Mouse (Mus musculus): ENCODE data around the gene Sox6. TPM values are rescaled to one million over a fixed set of nuclear protein-coding genes. Genes with fewer than 3 reads are reported as not detected.

Gene Sox6
- polyA plus RNA-seq, 1 experiment from 2014 or later, result 33.0 TPM

DNA sequence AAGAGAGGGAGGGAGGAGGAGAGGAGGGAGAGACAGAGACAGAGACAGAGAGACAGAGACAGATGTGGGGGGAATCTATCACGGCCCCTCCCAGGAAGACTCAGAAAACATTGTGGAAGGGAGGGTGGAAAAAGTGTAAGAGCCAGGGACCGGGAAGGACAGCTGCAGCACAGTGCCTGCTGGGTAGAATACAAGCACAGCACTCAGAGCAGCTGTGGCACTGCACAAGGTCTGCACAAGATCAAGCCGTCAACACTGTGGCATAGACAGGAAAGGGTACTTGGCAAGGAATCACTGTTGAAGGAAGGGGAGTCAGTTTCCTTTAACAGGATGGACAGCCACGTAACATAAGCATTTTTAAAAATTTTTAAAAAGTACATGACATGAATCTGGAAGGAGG, 258.4 kb downstream of the Sox6 start:
- no peak for DNase-seq (ENCODE audit: low spot score)
- Histone ChIP-seq H3K9me3 (ENCODE audit: control insufficient read depth, low read length) (no peaks in the 10 kb centered on the region), H3K4me3 (ENCODE audit: low read depth, low read length) (no peak overlapping the region), H3K27me3 (replicated peaks; ENCODE audit: control insufficient read depth, insufficient read depth, low read length) (no peaks in the 10 kb centered on the region), H3K27ac (ENCODE audit: low read depth) (no peak overlapping the region), H3K9ac (ENCODE audit: low read length) (no peak overlapping the region), H3K4me2 (ENCODE audit: low read length) (no peak overlapping the region), H3K36me3 (ENCODE audit: control insufficient read depth, insufficient read depth, low read length) (no peaks in the 10 kb centered on the region), H3K4me1 (replicated peaks; ENCODE audit: control insufficient read depth, insufficient read depth, low read length) (0 out of 2 replicates have a peak, but pooled peaks cover 3% of the 10 kb centered on the region)
- ATAC-seq (replicated peaks; ENCODE audit: low FRiP score, low TSS enrichment, low read depth), result no peak
- 71% methylated on average over 4 of the region's 4 CpGs for WGBS

DNA sequence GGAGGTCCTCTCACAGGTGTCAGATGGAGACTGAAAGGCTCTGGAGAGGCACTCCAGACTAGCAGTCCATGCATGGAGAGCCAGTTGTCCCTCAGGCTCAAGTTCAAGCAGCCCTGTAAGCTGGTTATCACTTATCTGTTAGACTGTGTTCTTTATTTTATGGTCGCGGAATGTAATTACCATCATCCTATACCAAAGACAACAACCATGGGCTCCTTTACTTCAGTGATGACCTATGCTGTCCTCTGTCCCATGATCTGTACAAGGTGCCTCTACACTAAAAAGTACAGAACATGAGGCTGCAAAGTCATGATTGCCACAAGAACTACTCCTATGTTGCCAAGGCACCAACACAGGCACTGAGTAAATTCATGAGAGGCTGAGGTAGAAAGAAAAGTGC, 259.1 kb downstream of the Sox6 start:
- H3K9ac ChIP-seq (ENCODE audit: low read length), result no peak overlapping the region
- no peak overlapping the region for H3K27ac ChIP-seq (ENCODE audit: low read depth)
- no peaks in the 10 kb centered on the region for H3K36me3 ChIP-seq (ENCODE audit: control insufficient read depth, insufficient read depth, low read length)
- no peaks in the 10 kb centered on the region for H3K9me3 ChIP-seq (ENCODE audit: control insufficient read depth, low read length)
- 88% methylated on average over 2 of the region's 2 CpGs for WGBS
- H3K4me3 ChIP-seq (ENCODE audit: low read depth, low read length), result no peak overlapping the region
- 0 out of 2 replicates have a peak, but pooled peaks cover 3% of the 10 kb centered on the region for H3K4me1 ChIP-seq (replicated peaks; ENCODE audit: control insufficient read depth, insufficient read depth, low read length)
- ATAC-seq (replicated peaks; ENCODE audit: low FRiP score, low TSS enrichment, low read depth), result no peak
- H3K27me3 ChIP-seq (replicated peaks; ENCODE audit: control insufficient read depth, insufficient read depth, low read length), result no peaks in the 10 kb centered on the region
- DNase-seq (ENCODE audit: low spot score), result no peak
- H3K4me2 ChIP-seq (ENCODE audit: low read length), result no peak overlapping the region

DNA sequence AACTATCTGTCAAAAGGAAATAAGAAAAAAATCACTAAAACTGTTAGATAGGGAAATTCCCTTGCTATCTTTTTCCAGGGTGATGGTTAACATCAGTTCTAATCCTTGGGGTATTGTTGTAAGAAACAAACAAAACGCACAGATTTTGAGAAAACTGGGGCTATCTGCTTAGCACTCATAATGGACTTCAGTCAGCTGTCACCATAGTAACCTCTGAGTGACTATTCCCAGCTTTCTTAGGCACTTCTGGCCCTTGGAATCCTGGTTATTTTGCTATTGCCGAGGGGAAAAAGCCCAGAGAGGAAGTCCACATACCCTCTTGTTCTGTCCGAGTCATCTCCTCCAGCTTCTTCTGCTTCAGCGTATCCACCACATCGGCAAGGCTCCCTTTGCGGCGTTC, 261.9 kb downstream of the Sox6 start:
- ATAC-seq (replicated peaks; ENCODE audit: low FRiP score, low TSS enrichment, low read depth), result no peak
- no peak overlapping the region for H3K9ac ChIP-seq (ENCODE audit: low read length)
- no peak for DNase-seq (ENCODE audit: low spot score)
- no peak overlapping the region for H3K4me2 ChIP-seq (ENCODE audit: low read length)
- H3K9me3 ChIP-seq (ENCODE audit: control insufficient read depth, low read length), result no peaks in the 10 kb centered on the region
- H3K4me1 ChIP-seq (replicated peaks; ENCODE audit: control insufficient read depth, insufficient read depth, low read length), result 0 out of 2 replicates have a peak, but pooled peaks cover 3% of the 10 kb centered on the region
- 67% methylated on average over 7 of the region's 7 CpGs for whole genome bisulfite sequencing
- no peaks in the 10 kb centered on the region for H3K27me3 ChIP-seq (replicated peaks; ENCODE audit: control insufficient read depth, insufficient read depth, low read length)
- no peak overlapping the region for H3K27ac ChIP-seq (ENCODE audit: low read depth)
- H3K4me3 ChIP-seq (ENCODE audit: low read depth, low read length), result no peak overlapping the region
- H3K36me3 ChIP-seq (ENCODE audit: control insufficient read depth, insufficient read depth, low read length), result no peaks in the 10 kb centered on the region

GRCm38 (mm10) chr7:115776324-115776723, 262.3 kb downstream of the Sox6 start:
- ATAC-seq (replicated peaks; ENCODE audit: low FRiP score, low TSS enrichment, low read depth), result no peak
- no peak for DNase-seq (ENCODE audit: low spot score)

GRCm38 (mm10) chr7:115766316-115766715, 272.3 kb downstream of the Sox6 start:
- no peaks in the 10 kb centered on the region for H3K27me3 ChIP-seq (replicated peaks; ENCODE audit: control insufficient read depth, insufficient read depth, low read length)
- no peaks in the 10 kb centered on the region for H3K4me1 ChIP-seq (replicated peaks; ENCODE audit: control insufficient read depth, insufficient read depth, low read length)
- no peaks in the 10 kb centered on the region for H3K9me3 ChIP-seq (ENCODE audit: control insufficient read depth, low read length)
- no peak overlapping the region for H3K27ac ChIP-seq (ENCODE audit: low read depth)
- DNase-seq (ENCODE audit: low spot score) (no peak), ATAC-seq (replicated peaks; ENCODE audit: low FRiP score, low TSS enrichment, low read depth) (no peak)
- no peak overlapping the region for H3K9ac ChIP-seq (ENCODE audit: low read length)
- WGBS, result 74% methylated on average over 8 of the region's 8 CpGs
- no peaks in the 10 kb centered on the region for H3K36me3 ChIP-seq (ENCODE audit: control insufficient read depth, insufficient read depth, low read length)
- H3K4me2 ChIP-seq (ENCODE audit: low read length), result no peak overlapping the region
- H3K4me3 ChIP-seq (ENCODE audit: low read depth, low read length), result no peak overlapping the region

More at GRCm38 (mm10) chr7:115776324-115776723, 262.3 kb downstream of the Sox6 start:
- Histone ChIP-seq H3K27me3 (replicated peaks; ENCODE audit: control insufficient read depth, insufficient read depth, low read length) (no peaks in the 10 kb centered on the region), H3K36me3 (ENCODE audit: control insufficient read depth, insufficient read depth, low read length) (no peaks in the 10 kb centered on the region), H3K4me2 (ENCODE audit: low read length) (no peak overlapping the region), H3K4me3 (ENCODE audit: low read depth, low read length) (no peak overlapping the region), H3K27ac (ENCODE audit: low read depth) (no peak overlapping the region), H3K9ac (ENCODE audit: low read length) (no peak overlapping the region), H3K9me3 (ENCODE audit: control insufficient read depth, low read length) (no peaks in the 10 kb centered on the region), H3K4me1 (replicated peaks; ENCODE audit: control insufficient read depth, insufficient read depth, low read length) (0 out of 2 replicates have a peak, but pooled peaks cover 3% of the 10 kb centered on the region)
- WGBS, result 53% methylated on average over 5 of the region's 5 CpGs

GRCm38 (mm10) chr7:115763851-115764250, 274.7 kb downstream of the Sox6 start:
- H3K27ac ChIP-seq (ENCODE audit: low read depth), result no peak overlapping the region
- H3K9ac ChIP-seq (ENCODE audit: low read length), result no peak overlapping the region
- H3K4me2 ChIP-seq (ENCODE audit: low read length), result no peak overlapping the region
- DNase-seq (ENCODE audit: low spot score) (no peak), ATAC-seq (replicated peaks; ENCODE audit: low FRiP score, low TSS enrichment, low read depth) (no peak)
- H3K4me3 ChIP-seq (ENCODE audit: low read depth, low read length), result no peak overlapping the region
- no peaks in the 10 kb centered on the region for H3K9me3 ChIP-seq (ENCODE audit: control insufficient read depth, low read length)
- H3K36me3 ChIP-seq (ENCODE audit: control insufficient read depth, insufficient read depth, low read length), result no peaks in the 10 kb centered on the region
- H3K27me3 ChIP-seq (replicated peaks; ENCODE audit: control insufficient read depth, insufficient read depth, low read length), result no peaks in the 10 kb centered on the region
- WGBS, result 59% methylated on average over 2 of the region's 2 CpGs
- H3K4me1 ChIP-seq (replicated peaks; ENCODE audit: control insufficient read depth, insufficient read depth, low read length), result no peaks in the 10 kb centered on the region

GRCm38 (mm10) chr7:115758172-115758571, 280.4 kb downstream of the Sox6 start:
- Histone ChIP-seq H3K27me3 (replicated peaks; ENCODE audit: control insufficient read depth, insufficient read depth, low read length) (no peaks in the 10 kb centered on the region), H3K4me3 (ENCODE audit: low read depth, low read length) (no peak overlapping the region), H3K9ac (ENCODE audit: low read length) (no peak overlapping the region), H3K4me1 (replicated peaks; ENCODE audit: control insufficient read depth, insufficient read depth, low read length) (no peaks in the 10 kb centered on the region), H3K36me3 (ENCODE audit: control insufficient read depth, insufficient read depth, low read length) (no peaks in the 10 kb centered on the region), H3K27ac (ENCODE audit: low read depth) (no peak overlapping the region), H3K9me3 (ENCODE audit: control insufficient read depth, low read length) (no peaks in the 10 kb centered on the region), H3K4me2 (ENCODE audit: low read length) (no peak overlapping the region)
- no peak for ATAC-seq (replicated peaks; ENCODE audit: low FRiP score, low TSS enrichment, low read depth)
- no peak for DNase-seq (ENCODE audit: low spot score)
- 23% methylated on average over 1 of the region's 1 CpGs for WGBS

DNA sequence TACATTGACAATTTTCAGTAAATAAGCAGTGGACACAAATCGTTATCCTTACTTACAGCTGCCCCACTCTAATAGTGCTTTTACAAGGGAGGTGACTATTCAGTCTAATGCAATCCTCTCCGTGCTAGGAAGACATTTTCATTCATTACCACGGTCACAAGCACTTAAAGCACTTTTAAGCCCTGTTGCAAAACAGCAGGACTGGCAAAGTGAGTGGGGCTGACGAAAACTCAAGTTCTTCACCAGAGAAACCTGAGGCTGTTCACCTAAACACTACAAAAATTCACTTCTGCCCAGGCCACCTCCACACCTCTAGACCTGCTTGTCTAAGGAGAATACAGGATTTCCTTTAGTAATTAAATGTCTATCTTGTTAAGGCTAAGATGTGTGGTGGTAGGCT, 283.3 kb downstream of the Sox6 start:
- H3K27me3 ChIP-seq (replicated peaks; ENCODE audit: control insufficient read depth, insufficient read depth, low read length), result no peaks in the 10 kb centered on the region
- WGBS, result 49% methylated on average over 4 of the region's 4 CpGs
- no peak for ATAC-seq (replicated peaks; ENCODE audit: low FRiP score, low TSS enrichment, low read depth)

DNA sequence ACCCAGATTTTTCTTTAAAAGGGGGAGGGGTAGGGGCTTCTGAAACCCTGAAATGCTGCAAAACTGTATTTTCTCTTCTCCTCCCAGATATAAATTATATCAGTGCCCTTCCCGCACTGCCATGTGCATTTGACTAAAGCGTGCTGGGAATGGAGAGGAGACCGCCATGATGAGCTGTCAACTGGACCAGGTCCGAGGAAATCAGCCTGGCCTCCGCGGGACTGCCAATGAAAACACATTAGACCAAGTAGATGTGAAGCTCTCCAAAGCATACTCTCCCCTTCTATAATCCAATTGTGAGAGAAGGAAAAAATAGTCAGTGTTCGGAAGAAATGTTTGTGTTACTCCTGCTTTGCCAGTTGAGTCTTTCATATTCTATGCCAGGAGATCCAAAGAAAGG, 284.4 kb downstream of the Sox6 start:
- Histone ChIP-seq H3K4me2 (ENCODE audit: low read length) (no peak overlapping the region), H3K36me3 (ENCODE audit: control insufficient read depth, insufficient read depth, low read length) (no peaks in the 10 kb centered on the region), H3K4me3 (ENCODE audit: low read depth, low read length) (no peak overlapping the region), H3K27ac (ENCODE audit: low read depth) (no peak overlapping the region), H3K4me1 (replicated peaks; ENCODE audit: control insufficient read depth, insufficient read depth, low read length) (peaks cover 15% of the 10 kb centered on the region), H3K27me3 (replicated peaks; ENCODE audit: control insufficient read depth, insufficient read depth, low read length) (no peaks in the 10 kb centered on the region), H3K9ac (ENCODE audit: low read length) (no peak overlapping the region), H3K9me3 (ENCODE audit: control insufficient read depth, low read length) (no peaks in the 10 kb centered on the region)
- no peak for ATAC-seq (replicated peaks; ENCODE audit: low FRiP score, low TSS enrichment, low read depth)
- no peak for DNase-seq (ENCODE audit: low spot score)
- WGBS, result 93% methylated on average over 7 of the region's 7 CpGs

More for the DNA sequence above, 283.3 kb downstream of the Sox6 start:
- H3K9ac ChIP-seq (ENCODE audit: low read length), result no peak overlapping the region
- no peak overlapping the region for H3K27ac ChIP-seq (ENCODE audit: low read depth)
- H3K9me3 ChIP-seq (ENCODE audit: control insufficient read depth, low read length), result no peaks in the 10 kb centered on the region
- no peak overlapping the region for H3K4me2 ChIP-seq (ENCODE audit: low read length)
- DNase-seq (ENCODE audit: low spot score), result no peak
- peaks cover 12% of the 10 kb centered on the region for H3K4me1 ChIP-seq (replicated peaks; ENCODE audit: control insufficient read depth, insufficient read depth, low read length)
- H3K4me3 ChIP-seq (ENCODE audit: low read depth, low read length), result no peak overlapping the region
- no peaks in the 10 kb centered on the region for H3K36me3 ChIP-seq (ENCODE audit: control insufficient read depth, insufficient read depth, low read length)

Measured in intestine, embryonic 14.5 days (tissue).